ENCODE assay signal across 19 mouse cellular contexts in the genomic region with DNA sequence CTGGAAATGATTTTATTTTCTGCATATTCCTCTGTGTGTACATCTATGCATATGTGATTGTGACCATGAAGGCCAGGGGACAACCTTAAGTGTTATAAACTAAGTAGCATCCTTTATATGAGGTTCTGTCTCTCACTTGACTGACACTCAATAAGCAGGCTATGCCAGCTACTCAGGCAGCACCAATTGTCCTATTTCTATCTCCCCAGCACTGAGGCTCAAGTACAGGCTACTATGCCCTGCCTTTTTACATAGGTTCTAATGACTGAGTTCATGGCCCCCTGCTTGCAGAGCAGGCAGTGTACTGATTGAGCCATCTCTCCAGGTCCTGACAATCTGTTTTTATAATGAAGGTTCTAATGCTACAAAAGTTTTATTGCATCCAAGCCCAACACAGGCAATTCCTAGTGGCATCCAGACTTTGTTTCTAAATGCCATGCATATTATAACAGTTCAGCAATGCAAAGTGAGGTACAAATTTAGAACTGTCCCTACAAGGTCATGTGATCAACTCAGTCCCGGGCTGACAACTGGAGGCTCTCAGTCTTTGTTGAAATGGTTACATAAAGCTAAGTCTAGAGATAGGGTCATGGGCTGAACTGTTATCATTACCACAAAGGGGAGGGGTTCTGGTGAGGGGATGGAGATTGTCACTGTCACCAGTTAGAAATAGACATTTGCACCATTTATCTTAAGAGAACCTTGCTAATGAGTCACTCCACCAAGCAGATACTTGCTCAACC.
DNase-seq lines count a peak whose midpoint lies in the region; ATAC-seq and TF ChIP-seq lines count a peak whose summit lies in the region.
"Had no signal": no experiment of that assay in that cellular context is flagged by ENCODE, and none has a peak within 500 bp of the region (broad histone marks: within the 10 kb centered on the region; RNA-seq: fewer than 3 reads in every experiment).

No protein-coding gene starts in this region.

- ATAC-seq in heart, embryonic 13.5 days (ENCODE audit: extremely low read depth, insufficient number of reproducible peaks, low FRiP score, low TSS enrichment) = peak; percentile 78
- peak; percentile 97 for ATAC-seq in heart, postnatal 0 days (ENCODE audit: insufficient read depth, low read depth)
- ATAC-seq: forebrain, embryonic 14.5 days; intestine, embryonic 15.5 days had no signal

- WGBS in heart, embryonic 13.5 days = 11% methylated on average over 1 of the region's 1 CpGs
- WGBS in heart, postnatal 0 days = 9% methylated on average over 1 of the region's 1 CpGs
- whole genome bisulfite sequencing in embryonic facial prominence, embryonic 10.5 days = 89% methylated on average over 1 of the region's 1 CpGs

- TF ChIP-seq CTCF in CH12.LX (conservative IDR thresholded peaks at IDR 0.05 in 1 of 2, IDR thresholded peaks at IDR 0.05 in 1 of 2; ENCODE audit: low read depth in 2 of 2, low read length in 2 of 2) = no peak
- TF ChIP-seq CTCF in heart, postnatal 0 days (IDR thresholded peaks at IDR 0.05; ENCODE audit: low read depth) = no peak

- no peak for TF ChIP-seq RAD21 in CH12.LX (IDR thresholded peaks at IDR 0.05; ENCODE audit: low read depth, low read length)

- no peaks in the 10 kb centered on the region for H3K27me3 ChIP-seq in CH12.LX (replicated peaks)
- H3K27me3 ChIP-seq in heart, embryonic 13.5 days (replicated peaks) = no peaks in the 10 kb centered on the region
- H3K27me3 ChIP-seq in heart, postnatal 0 days (ENCODE audit: control insufficient read depth, insufficient read depth, low read length) = no peaks in the 10 kb centered on the region
- H3K27me3 ChIP-seq in embryonic facial prominence, embryonic 10.5 days (replicated peaks; ENCODE audit: low read depth, poor library complexity, severe bottlenecking) = no peaks in the 10 kb centered on the region
- H3K27me3 ChIP-seq: embryonic facial prominence, embryonic 15.5 days; hindbrain, embryonic 13.5 days; intestine, embryonic 15.5 days had no signal

- in situ Hi-C loops in CH12.LX (cut with MboI; ENCODE audit: low pct_ligation_motif_present, low pct_unique_long_range_greater_than_20kb, low sequenced_read_pairs) = no loop called here

- H3K4me3 ChIP-seq in CH12.LX (replicated peaks in 1 of 3; ENCODE audit: low read depth in 2 of 3, low read length in 2 of 3, poor library complexity in 1 of 3) = no peak overlapping the region
- H3K4me3 ChIP-seq in heart, embryonic 13.5 days = no peak overlapping the region
- no peak overlapping the region for H3K4me3 ChIP-seq in heart, postnatal 0 days (ENCODE audit: low read depth, low read length)
- no peak overlapping the region for H3K4me3 ChIP-seq in embryonic facial prominence, embryonic 10.5 days
- H3K4me3 ChIP-seq: embryonic facial prominence, embryonic 15.5 days; erythroblast, embryonic 14.5 days; forebrain, embryonic 10.5 days; hindbrain, embryonic 13.5 days; intestine, embryonic 15.5 days had no signal

- TF ChIP-seq POLR2A in CH12.LX (IDR thresholded peaks at IDR 0.05; ENCODE audit: low read depth, low read length) = no peak

- peaks cover 3 to 6% of the 10 kb centered on the region in 2 experiments; a peak in 3 of 4 replicates for H3K4me1 ChIP-seq in CH12.LX (ENCODE audit: control insufficient read depth in 1 of 2, insufficient read depth in 2 of 2)
- peaks cover 26% of the 10 kb centered on the region for H3K4me1 ChIP-seq in heart, embryonic 13.5 days
- peaks cover 22% of the 10 kb centered on the region for H3K4me1 ChIP-seq in heart, postnatal 0 days (ENCODE audit: control insufficient read depth, insufficient read depth)
- no peaks in the 10 kb centered on the region for H3K4me1 ChIP-seq in embryonic facial prominence, embryonic 10.5 days
- H3K4me1 ChIP-seq: embryonic facial prominence, embryonic 15.5 days; hindbrain, embryonic 13.5 days; intestine, embryonic 15.5 days had no signal

- no peaks in the 10 kb centered on the region for H3K9me3 ChIP-seq in CH12.LX (replicated peaks; ENCODE audit: low read length)
- H3K9me3 ChIP-seq in heart, embryonic 13.5 days = no peaks in the 10 kb centered on the region
- H3K9me3 ChIP-seq in heart, postnatal 0 days (replicated peaks; ENCODE audit: control insufficient read depth, low read length) = no peaks in the 10 kb centered on the region
- no peaks in the 10 kb centered on the region for H3K9me3 ChIP-seq in embryonic facial prominence, embryonic 10.5 days
- H3K9me3 ChIP-seq: embryonic facial prominence, embryonic 15.5 days; forebrain, embryonic 10.5 days; hindbrain, embryonic 13.5 days; intestine, embryonic 15.5 days had no signal

- no peaks in the 10 kb centered on the region for H3K79me2 ChIP-seq in CH12.LX (replicated peaks; ENCODE audit: control insufficient read depth, extremely low read depth, insufficient read depth, poor library complexity, severe bottlenecking)

- no peak overlapping the region for H3K4me2 ChIP-seq in CH12.LX (ENCODE audit: insufficient read depth, low read depth, poor library complexity, severe bottlenecking)
- H3K4me2 ChIP-seq in heart, embryonic 13.5 days = peak overlapping the region; percentile 39
- H3K4me2 ChIP-seq in heart, postnatal 0 days (ENCODE audit: low read depth, low read length) = 0 out of 2 replicates have a peak overlapping the region, but pooled peaks have one; percentile 5
- H3K4me2 ChIP-seq: embryonic facial prominence, embryonic 15.5 days; hindbrain, embryonic 13.5 days; intestine, embryonic 15.5 days had no signal

- H3K9ac ChIP-seq in CH12.LX (ENCODE audit: insufficient read depth, low read depth) = no peak overlapping the region
- no peak overlapping the region; the same call in 1 of the 2 replicates for H3K9ac ChIP-seq in heart, embryonic 13.5 days
- no peak overlapping the region; the same call in 1 of the 2 replicates for H3K9ac ChIP-seq in heart, postnatal 0 days (replicated peaks; ENCODE audit: low read depth, low read length)
- H3K9ac ChIP-seq: embryonic facial prominence, embryonic 15.5 days; hindbrain, embryonic 13.5 days; intestine, embryonic 15.5 days had no signal

- TF ChIP-seq EP300 in CH12.LX (IDR thresholded peaks at IDR 0.05; ENCODE audit: low read length) = no peak
- TF ChIP-seq EP300 in heart, postnatal 0 days (IDR thresholded peaks at IDR 0.05; ENCODE audit: low read depth) = peak; percentile 86; the same call in 1 of the 2 replicates

- H3K36me3 ChIP-seq in CH12.LX (replicated peaks in 1 of 2; ENCODE audit: control insufficient read depth in 1 of 2, insufficient read depth in 1 of 2, low read length in 1 of 2) = no peaks in the 10 kb centered on the region
- no peaks in the 10 kb centered on the region for H3K36me3 ChIP-seq in heart, embryonic 13.5 days
- no peaks in the 10 kb centered on the region for H3K36me3 ChIP-seq in heart, postnatal 0 days (replicated peaks; ENCODE audit: control insufficient read depth, insufficient read depth, low read length)
- no peaks in the 10 kb centered on the region for H3K36me3 ChIP-seq in embryonic facial prominence, embryonic 10.5 days (replicated peaks)
- H3K36me3 ChIP-seq: embryonic facial prominence, embryonic 15.5 days; forebrain, embryonic 10.5 days; hindbrain, embryonic 13.5 days; intestine, embryonic 15.5 days had no signal

- DNase-seq in heart, adult 8-10 months (ENCODE audit: low spot score) = peak; percentile 3
- DNase-seq in heart, postnatal 36 days = no peak
- DNase-seq in CH12.LX (ENCODE audit: extremely low read depth) = no peak
- peak; percentile 94 for DNase-seq in heart, postnatal 0 days (ENCODE audit: low spot score)
- DNase-seq in embryonic facial prominence, embryonic 10.5 days (ENCODE audit: low spot score) = no peak
- no peak for DNase-seq in left cerebral cortex, postnatal 14 days (ENCODE audit: low spot score in 2 of 2)
- DNase-seq: adrenal gland, adult 2 months; adrenal gland, postnatal 25 days; cerebellum, adult 18-20 months; cerebellum, adult 9-11 months; gastrocnemius, postnatal 10 days; kidney, adult 18-20 months had no signal

- no peak overlapping the region for H3K27ac ChIP-seq in CH12.LX (ENCODE audit: insufficient read depth, low read depth)
- H3K27ac ChIP-seq in heart, embryonic 13.5 days (replicated peaks) = peak overlapping the region; percentile 93
- peak overlapping the region; percentile 91 for H3K27ac ChIP-seq in heart, postnatal 0 days (ENCODE audit: low read depth)
- no peak overlapping the region for H3K27ac ChIP-seq in embryonic facial prominence, embryonic 10.5 days (replicated peaks)
- H3K27ac ChIP-seq: embryonic facial prominence, embryonic 15.5 days; forebrain, embryonic 10.5 days; hindbrain, embryonic 13.5 days; intestine, embryonic 15.5 days had no signal

- dilution Hi-C loops in CH12.LX (cut with MboI; ENCODE audit: extremely low pct_ligation_motif_present, extremely low pct_unique_long_range_greater_than_20kb, low sequenced_read_pairs) = no loop called here

- intact Hi-C loops in heart, postnatal 36 days (cut with DNase I) = no loop called here
- intact Hi-C loops in left cerebral cortex, postnatal 14 days (cut with DNase I) = no loop called here

TF ChIP-seq in CH12.LX, 34 proteins besides CTCF, POLR2A, EP300 and RAD21:
- TF ChIP-seq RCOR1 (conservative IDR thresholded peaks at IDR 0.05; ENCODE audit: low read depth, low read length) (no peak), USF2 (conservative IDR thresholded peaks at IDR 0.05; ENCODE audit: low read depth, low read length) (peak; percentile 36; the same call in 1 of the 2 replicates), USF1 (IDR thresholded peaks at IDR 0.05; ENCODE audit: low read depth, low read length) (peak; percentile 55), NRF1 (IDR thresholded peaks at IDR 0.05; ENCODE audit: low read depth, low read length) (no peak), E2F4 (IDR thresholded peaks at IDR 0.05; ENCODE audit: insufficient replicate concordance, low read depth, low read length) (no peak)

Comparison
In these comparisons a context has a peak if more than half of its experiments do, and no peak if none do; other contexts are left out.
1. DNase-seq: peak in heart, adult 8-10 months (single experiment) and heart, postnatal 0 days (single experiment); none in heart, postnatal 36 days (0 of 2), CH12.LX (single experiment), embryonic facial prominence, embryonic 10.5 days (single experiment) and left cerebral cortex, postnatal 14 days (0 of 2).
2. H3K27ac ChIP-seq: peak in heart, embryonic 13.5 days (single experiment) and heart, postnatal 0 days (single experiment); none in CH12.LX (single experiment) and embryonic facial prominence, embryonic 10.5 days (single experiment).